Comparison of ENCODE assay signal across 24 mouse cellular contexts in the genomic region with DNA sequence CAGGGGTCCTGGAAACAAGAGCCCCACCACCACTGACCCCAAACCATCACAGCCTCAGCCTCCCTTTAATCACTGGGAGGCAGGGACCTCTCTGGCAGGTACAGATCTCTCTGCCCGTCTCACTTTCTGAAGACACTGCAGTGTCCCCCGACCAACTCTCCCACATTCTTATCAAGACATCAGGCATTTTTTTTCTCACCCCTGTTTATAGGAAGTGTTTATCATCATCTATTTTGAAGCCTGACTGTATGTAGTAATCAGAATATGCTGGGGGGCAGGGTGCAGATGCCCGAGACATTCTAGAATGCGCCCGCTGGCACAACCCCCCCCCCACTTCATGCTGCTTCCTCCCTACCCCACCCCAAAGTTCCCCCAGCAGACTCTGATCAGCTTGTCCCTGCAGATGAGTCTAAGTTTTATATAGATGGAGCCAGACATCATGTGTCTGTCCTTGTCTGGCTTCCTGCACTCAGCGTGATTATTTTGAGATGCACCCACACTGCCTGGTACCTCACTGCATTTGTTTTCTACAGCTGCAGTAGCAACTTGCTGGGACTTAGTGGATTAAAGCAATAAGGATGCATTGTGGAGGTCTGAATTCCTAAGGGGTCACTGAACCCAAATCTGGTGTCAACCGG. TPM values are rescaled to one million over a fixed set of nuclear protein-coding genes. Genes with fewer than 3 reads are reported as not detected.
DNase-seq lines count a peak whose midpoint lies in the region; ATAC-seq and TF ChIP-seq lines count a peak whose summit lies in the region.
"Had no signal": no experiment of that assay in that cellular context is flagged by ENCODE, and none has a peak within 500 bp of the region (broad histone marks: within the 10 kb centered on the region; RNA-seq: fewer than 3 reads in every experiment).

No protein-coding gene starts in this region.

- TF ChIP-seq POLR2A in kidney, adult 2 months (IDR thresholded peaks at IDR 0.05; ENCODE audit: low read depth, low read length), result no peak

- no peak for DNase-seq in kidney, postnatal 0 days (ENCODE audit: low spot score)
- no peak for DNase-seq in kidney, adult 2 months
- DNase-seq in midbrain, embryonic 10.5 days (ENCODE audit: low spot score), result no peak
- peak; percentile 74 for DNase-seq in brain, adult 2 months (ENCODE audit: low read depth, low spot score)
- DNase-seq in layer of hippocampus, postnatal 10 days (ENCODE audit: low spot score in 2 of 2), result no peak
- DNase-seq: adrenal gland, postnatal 36 days; cerebellum, adult 11 months; cerebellum, postnatal 25 days; gastrocnemius, postnatal 36 days; heart, postnatal 10 days; midbrain, embryonic 14.5 days; spleen, adult 18-20 months had no signal

- 38% methylated on average over 7 of the region's 7 CpGs for whole genome bisulfite sequencing in kidney, postnatal 0 days
- 59% methylated on average over 7 of the region's 7 CpGs for WGBS in kidney, adult 2 months
- WGBS in midbrain, embryonic 10.5 days, result 58% methylated on average over 7 of the region's 7 CpGs
- 60% methylated on average over 7 of the region's 7 CpGs for WGBS in midbrain, embryonic 13.5 days
- WGBS in macrophage (ENCODE audit: missing documents), result 79% methylated on average over 7 of the region's 7 CpGs

- no peaks in the 10 kb centered on the region for H3K27me3 ChIP-seq in kidney, postnatal 0 days (ENCODE audit: insufficient read depth, low read length)
- H3K27me3 ChIP-seq in kidney, adult 2 months (replicated peaks; ENCODE audit: control insufficient read depth, insufficient read depth, low read length), result no peaks in the 10 kb centered on the region
- peaks cover 60% of the 10 kb centered on the region for H3K27me3 ChIP-seq in midbrain, embryonic 10.5 days (ENCODE audit: low read depth, poor library complexity, severe bottlenecking)
- H3K27me3 ChIP-seq in midbrain, embryonic 13.5 days, result 0 out of 2 replicates have a peak, but pooled peaks cover 4% of the 10 kb centered on the region
- H3K27me3 ChIP-seq: intestine, embryonic 15.5 days; limb, embryonic 15.5 days; neural tube, embryonic 15.5 days had no signal

- no peak overlapping the region for H3K4me3 ChIP-seq in kidney, postnatal 0 days (replicated peaks; ENCODE audit: low read depth, low read length)
- H3K4me3 ChIP-seq in kidney, adult 2 months (ENCODE audit: insufficient read depth, low read depth, low read length), result no peak overlapping the region
- H3K4me3 ChIP-seq in midbrain, embryonic 10.5 days, result no peak overlapping the region
- no peak overlapping the region for H3K4me3 ChIP-seq in midbrain, embryonic 13.5 days (replicated peaks)
- no peak overlapping the region for H3K4me3 ChIP-seq in macrophage (ENCODE audit: inconsistent target)
- H3K4me3 ChIP-seq: heart, embryonic 10.5 days; intestine, embryonic 15.5 days; limb, embryonic 15.5 days; myocyte; neural tube, embryonic 15.5 days had no signal

- H3K4me1 ChIP-seq in kidney, postnatal 0 days (replicated peaks; ENCODE audit: insufficient read depth, low read length), result no peaks in the 10 kb centered on the region
- H3K4me1 ChIP-seq in kidney, adult 2 months (ENCODE audit: control insufficient read depth, insufficient read depth, low read length), result no peaks in the 10 kb centered on the region
- peaks cover 14% of the 10 kb centered on the region for H3K4me1 ChIP-seq in midbrain, embryonic 10.5 days
- peaks cover 12% of the 10 kb centered on the region for H3K4me1 ChIP-seq in midbrain, embryonic 13.5 days (replicated peaks)
- H3K4me1 ChIP-seq: intestine, embryonic 15.5 days; limb, embryonic 15.5 days; neural tube, embryonic 15.5 days had no signal

- no peaks in the 10 kb centered on the region for H3K9me3 ChIP-seq in kidney, postnatal 0 days (replicated peaks; ENCODE audit: low read length)
- no peaks in the 10 kb centered on the region for H3K9me3 ChIP-seq in midbrain, embryonic 10.5 days (replicated peaks)
- no peaks in the 10 kb centered on the region for H3K9me3 ChIP-seq in midbrain, embryonic 13.5 days
- H3K9me3 ChIP-seq: heart, embryonic 10.5 days; intestine, embryonic 15.5 days; limb, embryonic 15.5 days; neural tube, embryonic 15.5 days had no signal

- H3K79me2 ChIP-seq in macrophage (ENCODE audit: inconsistent target), result peaks cover 59% of the 10 kb centered on the region

- ATAC-seq in kidney, postnatal 0 days (replicated peaks; ENCODE audit: low FRiP score, low read depth), result no peak
- no peak for ATAC-seq in midbrain, embryonic 13.5 days
- ATAC-seq: intestine, embryonic 15.5 days had no signal

- H3K36me3 ChIP-seq in kidney, postnatal 0 days (ENCODE audit: insufficient read depth, low read length), result no peaks in the 10 kb centered on the region
- no peaks in the 10 kb centered on the region for H3K36me3 ChIP-seq in kidney, adult 2 months (ENCODE audit: control insufficient read depth, insufficient read depth, low read length)
- H3K36me3 ChIP-seq in midbrain, embryonic 10.5 days, result no peaks in the 10 kb centered on the region
- H3K36me3 ChIP-seq in midbrain, embryonic 13.5 days, result no peaks in the 10 kb centered on the region
- H3K36me3 ChIP-seq in macrophage (ENCODE audit: inconsistent target), result no peaks in the 10 kb centered on the region
- H3K36me3 ChIP-seq: heart, embryonic 10.5 days; intestine, embryonic 15.5 days; limb, embryonic 15.5 days; neural tube, embryonic 15.5 days had no signal

- no peak for TF ChIP-seq CTCF in kidney, postnatal 0 days (IDR thresholded peaks at IDR 0.05; ENCODE audit: low read depth)
- TF ChIP-seq CTCF in kidney, adult 2 months (conservative IDR thresholded peaks at IDR 0.05; ENCODE audit: insufficient read depth, insufficient read length, low read depth, low read length), result no peak

- H3K4me2 ChIP-seq in kidney, postnatal 0 days (ENCODE audit: low read length), result no peak overlapping the region
- H3K4me2 ChIP-seq in midbrain, embryonic 13.5 days (replicated peaks), result no peak overlapping the region
- H3K4me2 ChIP-seq: hindbrain, embryonic 14.5 days; intestine, embryonic 15.5 days; limb, embryonic 15.5 days; lung, embryonic 14.5 days; neural tube, embryonic 15.5 days had no signal

- peak overlapping the region; percentile 44 for H3K27ac ChIP-seq in kidney, postnatal 0 days
- H3K27ac ChIP-seq in kidney, adult 2 months (ENCODE audit: insufficient read depth, low read depth, low read length), result no peak overlapping the region
- H3K27ac ChIP-seq in midbrain, embryonic 10.5 days (replicated peaks), result 0 out of 2 replicates have a peak overlapping the region, but pooled peaks have one; percentile 18
- no peak overlapping the region for H3K27ac ChIP-seq in midbrain, embryonic 13.5 days
- peak overlapping the region; percentile 100 for H3K27ac ChIP-seq in macrophage
- H3K27ac ChIP-seq: heart, embryonic 10.5 days; hindbrain, embryonic 14.5 days; intestine, embryonic 15.5 days; limb, embryonic 15.5 days; neural tube, embryonic 15.5 days had no signal

- no peak overlapping the region for H3K9ac ChIP-seq in kidney, postnatal 0 days (ENCODE audit: low read depth, low read length)
- H3K9ac ChIP-seq in midbrain, embryonic 13.5 days (replicated peaks), result no peak overlapping the region
- H3K9ac ChIP-seq: hindbrain, embryonic 14.5 days; intestine, embryonic 15.5 days; limb, embryonic 15.5 days; lung, embryonic 14.5 days; neural tube, embryonic 15.5 days had no signal

RNA-seq across cellular contexts. Expression of gene Ctsd, which starts 12.4 kb away (rescaled TPM):
- 575 and 586 TPM in 2 replicates for polyA plus RNA-seq in kidney, postnatal 0 days (2015; fragmentation: Nextera tagmentation; extraction: Ambion mirVana)
- polyA plus RNA-seq in kidney, adult 2 months (2012; rRNA removed), result 830 and 897 TPM in 2 replicates
- 145 and 171 TPM in 2 replicates for polyA plus RNA-seq in midbrain, embryonic 10.5 days (2016; fragmentation: Nextera tagmentation; extraction: Ambion mirVana)
- 191 and 206 TPM in 2 replicates for polyA plus RNA-seq in midbrain, embryonic 13.5 days (2015; fragmentation: Nextera tagmentation; extraction: Ambion mirVana)
- 1,000 to 10,000 TPM in 10 of 26 experiments, 100 to 1,000 TPM in 16; 173 to 1,536 (median 811) TPM for total RNA-seq in macrophage (2018; cell fraction: chromatin; rRNA removed)
- over 10,000 TPM in 18 of 26 experiments, 1,000 to 10,000 TPM in 8; 7,525 to 19,600 (median 11,156) TPM for total RNA-seq in macrophage (2018; cell fraction: cytosol; rRNA removed)
- over 10,000 TPM in 1 of 26 experiments, 1,000 to 10,000 TPM in 25; 1,185 to 10,670 (median 7,045) TPM for total RNA-seq in macrophage (2018; cell fraction: nucleus; rRNA removed)
- polyA plus RNA-seq in macrophage (2018), result 15,815 to 17,787 TPM (median 16,857 TPM) in 3 replicates
- total RNA-seq in layer of hippocampus, postnatal 10 days (2021), result 100 to 1,000 TPM; 252 to 270 TPM

RNA-seq across cellular contexts. Expression of gene Gm49369, which starts 17.8 kb away (rescaled TPM):
- polyA plus RNA-seq in kidney, postnatal 0 days (2015; fragmentation: Nextera tagmentation; extraction: Ambion mirVana), result not detected in 2 replicates
- polyA plus RNA-seq in kidney, adult 2 months (2012; rRNA removed), result 0.36 TPM in 1 of 2 replicates, not detected in the other
- polyA plus RNA-seq in midbrain, embryonic 10.5 days (2016; fragmentation: Nextera tagmentation; extraction: Ambion mirVana), result 0.75 TPM in 1 of 2 replicates, not detected in the other
- not detected in 2 replicates for polyA plus RNA-seq in midbrain, embryonic 13.5 days (2015; fragmentation: Nextera tagmentation; extraction: Ambion mirVana)
- total RNA-seq in macrophage (2018; cell fraction: chromatin; rRNA removed), result 100 to 1,000 TPM in 23 of 26 experiments, 10 to 100 TPM in 3; 37.2 to 835 (median 160) TPM
- 1,000 to 10,000 TPM in 19 of 26 experiments, 100 to 1,000 TPM in 4, 10 to 100 TPM in 3; 38.7 to 4,200 (median 1,875) TPM for total RNA-seq in macrophage (2018; cell fraction: cytosol; rRNA removed)
- total RNA-seq in macrophage (2018; cell fraction: nucleus; rRNA removed), result 1,000 to 10,000 TPM in 23 of 26 experiments, 100 to 1,000 TPM in 3; 416 to 4,630 (median 2,489) TPM
- polyA plus RNA-seq in macrophage (2018), result 9.6 to 6,145 TPM (median 21.2 TPM) in 3 replicates
- total RNA-seq in layer of hippocampus, postnatal 10 days (2021), result 1 to 10 TPM in 1 of 2 experiments, not detected in 1; 6.5 TPM
- polyA plus RNA-seq: embryonic facial prominence, embryonic 11.5 days; hindbrain, embryonic 14.5 days; limb, embryonic 15.5 days; lung, embryonic 14.5 days; neural tube, embryonic 15.5 days; stomach, embryonic 14.5 days had no signal

RNA-seq across cellular contexts. Expression of gene Ifitm10, which starts 26.7 kb away (rescaled TPM):
- 3.6 and 3.9 TPM in 2 replicates for polyA plus RNA-seq in kidney, postnatal 0 days (2015; fragmentation: Nextera tagmentation; extraction: Ambion mirVana)
- 3.1 and 4.1 TPM in 2 replicates for polyA plus RNA-seq in kidney, adult 2 months (2012; rRNA removed)
- polyA plus RNA-seq in midbrain, embryonic 10.5 days (2016; fragmentation: Nextera tagmentation; extraction: Ambion mirVana), result 0.41 and 0.50 TPM in 2 replicates
- 1.9 and 2.3 TPM in 2 replicates for polyA plus RNA-seq in midbrain, embryonic 13.5 days (2015; fragmentation: Nextera tagmentation; extraction: Ambion mirVana)
- total RNA-seq in macrophage (2018; cell fraction: chromatin; rRNA removed), result 10 to 100 TPM in 3 of 26 experiments, 1 to 10 TPM in 19, under 1 TPM in 1, not detected in 3; 0.98 to 27.8 (median 5.1) TPM
- under 1 TPM in 22 of 26 experiments, not detected in 4; 0.15 to 0.51 (median 0.27) TPM for total RNA-seq in macrophage (2018; cell fraction: cytosol; rRNA removed)
- 1 to 10 TPM in 13 of 26 experiments, under 1 TPM in 3, not detected in 10; 0.36 to 7.0 (median 1.5) TPM for total RNA-seq in macrophage (2018; cell fraction: nucleus; rRNA removed)
- polyA plus RNA-seq in macrophage (2018), result not detected in 3 replicates
- total RNA-seq in layer of hippocampus, postnatal 10 days (2021), result 10 to 100 TPM; 21.0 to 24.6 TPM

RNA-seq across cellular contexts. Expression of gene Syt8, which starts 34.4 kb away (rescaled TPM):
- polyA plus RNA-seq in kidney, postnatal 0 days (2015; fragmentation: Nextera tagmentation; extraction: Ambion mirVana), result 2.5 and 4.8 TPM in 2 replicates
- polyA plus RNA-seq in kidney, adult 2 months (2012; rRNA removed), result 1.8 and 3.3 TPM in 2 replicates
- polyA plus RNA-seq in midbrain, embryonic 10.5 days (2016; fragmentation: Nextera tagmentation; extraction: Ambion mirVana), result 0.34 TPM in 1 of 2 replicates, not detected in the other
- polyA plus RNA-seq in midbrain, embryonic 13.5 days (2015; fragmentation: Nextera tagmentation; extraction: Ambion mirVana), result not detected in 2 replicates
- total RNA-seq in macrophage (2018; cell fraction: chromatin; rRNA removed), result 100 to 1,000 TPM in 25 of 26 experiments, 10 to 100 TPM in 1; 60.8 to 211 (median 144) TPM
- total RNA-seq in macrophage (2018; cell fraction: cytosol; rRNA removed), result 1 to 10 TPM in 19 of 26 experiments, under 1 TPM in 7; 0.41 to 8.6 (median 1.5) TPM
- 100 to 1,000 TPM in 6 of 26 experiments, 10 to 100 TPM in 20; 48.3 to 120 (median 78.4) TPM for total RNA-seq in macrophage (2018; cell fraction: nucleus; rRNA removed)
- polyA plus RNA-seq in macrophage (2018), result 3.2 to 10.3 TPM (median 4.8 TPM) in 3 replicates
- total RNA-seq in layer of hippocampus, postnatal 10 days (2021), result not detected
- total RNA-seq: adrenal gland, postnatal 36 days; gastrocnemius, postnatal 36 days; heart, postnatal 10 days; left cerebral cortex, adult 8-10 months had no signal
- polyA plus RNA-seq: embryonic facial prominence, embryonic 11.5 days; hindbrain, embryonic 14.5 days; lung, embryonic 14.5 days; midbrain, embryonic 14.5 days had no signal

RNA-seq across cellular contexts. Expression of gene Tnni2, which starts 41.4 kb away (rescaled TPM):
- polyA plus RNA-seq in kidney, postnatal 0 days (2015; fragmentation: Nextera tagmentation; extraction: Ambion mirVana), result 2.2 and 3.0 TPM in 2 replicates
- 0.54 and 103 TPM in 2 replicates for polyA plus RNA-seq in kidney, adult 2 months (2012; rRNA removed)
- polyA plus RNA-seq in midbrain, embryonic 10.5 days (2016; fragmentation: Nextera tagmentation; extraction: Ambion mirVana), result 0.52 and 1.5 TPM in 2 replicates
- 0.59 and 0.75 TPM in 2 replicates for polyA plus RNA-seq in midbrain, embryonic 13.5 days (2015; fragmentation: Nextera tagmentation; extraction: Ambion mirVana)
- 10 to 100 TPM in 24 of 26 experiments, 1 to 10 TPM in 2; 3.2 to 37.4 (median 23.0) TPM for total RNA-seq in macrophage (2018; cell fraction: chromatin; rRNA removed)
- total RNA-seq in macrophage (2018; cell fraction: cytosol; rRNA removed), result 10 to 100 TPM in 15 of 26 experiments, 1 to 10 TPM in 11; 6.3 to 23.8 (median 11.0) TPM
- 10 to 100 TPM in 19 of 26 experiments, 1 to 10 TPM in 7; 5.5 to 26.3 (median 13.7) TPM for total RNA-seq in macrophage (2018; cell fraction: nucleus; rRNA removed)
- polyA plus RNA-seq in macrophage (2018), result 13.4 to 20.6 TPM (median 18.0 TPM) in 3 replicates
- total RNA-seq in layer of hippocampus, postnatal 10 days (2021), result not detected
- polyA plus RNA-seq: midbrain, embryonic 14.5 days had no signal

Comparison
In these comparisons a context has a peak if more than half of its experiments do, and no peak if none do; other contexts are left out.
1. H3K27ac ChIP-seq: peak in kidney, postnatal 0 days (single experiment), midbrain, embryonic 10.5 days (single experiment) and macrophage (single experiment); none in kidney, adult 2 months (single experiment) and midbrain, embryonic 13.5 days (single experiment).
2. RNA of gene Ctsd, which starts 12.4 kb away (polyA plus RNA-seq): 15,815 to 17,787 TPM in macrophage; 830 to 897 TPM in kidney, adult 2 months, 575 to 586 TPM in kidney, postnatal 0 days, 191 to 206 TPM in midbrain, embryonic 13.5 days and 145 to 171 TPM in midbrain, embryonic 10.5 days; every median in the first group is over 10 times any median in the second.